In the genomic region with DNA sequence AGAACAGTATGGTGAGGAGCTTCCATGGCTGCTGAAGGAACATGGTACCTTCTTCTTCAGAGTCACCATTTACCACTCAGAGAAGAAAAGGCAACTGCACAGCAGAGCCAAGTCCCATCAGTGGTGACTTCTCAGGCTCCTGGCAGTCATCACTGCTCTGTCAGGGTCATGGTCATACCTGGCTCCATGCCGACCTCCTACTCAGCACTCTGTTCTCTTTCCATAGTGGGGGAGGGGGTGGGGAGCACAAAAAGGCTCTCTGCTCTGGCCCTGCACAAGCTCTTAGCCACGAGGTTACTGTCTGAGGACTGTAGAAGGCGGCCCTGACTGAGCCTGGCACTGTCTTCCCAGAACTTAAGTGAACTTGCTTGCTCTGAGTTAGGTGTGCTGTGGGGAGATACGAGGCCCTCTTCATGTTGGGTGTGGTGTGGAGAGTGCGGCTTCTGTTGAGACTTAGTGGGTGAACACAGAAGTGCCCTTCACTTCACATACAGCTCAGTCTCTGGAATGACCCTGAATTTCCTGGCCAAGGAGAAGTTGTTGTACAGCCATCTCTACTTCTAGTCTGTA, we compare ENCODE assay signal across 8 mouse cellular contexts. TPM values are rescaled to one million over a fixed set of nuclear protein-coding genes. Genes with fewer than 3 reads are reported as not detected.
DNase-seq lines count a peak whose midpoint lies in the region; ATAC-seq and TF ChIP-seq lines count a peak whose summit lies in the region.

No protein-coding gene starts in this region.

- H3K9ac ChIP-seq in forebrain, embryonic 11.5 days (ENCODE audit: low read length) = no peak overlapping the region
- H3K9ac ChIP-seq in forebrain, embryonic 15.5 days (replicated peaks) = no peak overlapping the region
- no peak overlapping the region for H3K9ac ChIP-seq in embryonic facial prominence, embryonic 13.5 days
- H3K9ac ChIP-seq in liver, adult 2 months (ENCODE audit: low read depth, low read length) = no peak overlapping the region

- WGBS in forebrain, embryonic 11.5 days = 85% methylated on average over 5 of the region's 5 CpGs
- WGBS in forebrain, embryonic 15.5 days = 93% methylated on average over 5 of the region's 5 CpGs
- 85% methylated on average over 5 of the region's 5 CpGs for WGBS in embryonic facial prominence, embryonic 13.5 days
- 52% methylated on average over 5 of the region's 5 CpGs for WGBS in liver, adult 2 months

- peak; percentile 29 for DNase-seq in forebrain, embryonic 11.5 days (ENCODE audit: low spot score)
- peak; percentile 68 for DNase-seq in adrenal gland, adult 8-10 months
- DNase-seq in liver, adult 2 months (ENCODE audit: extremely low read depth, low read depth, low spot score) = peak; percentile 76
- DNase-seq in gastrocnemius, postnatal 36 days = no peak
- DNase-seq in T-cell, adult 2 months (ENCODE audit: low spot score) = no peak
- DNase-seq in thymus, adult 18-20 months = no peak

- no peak overlapping the region for H3K27ac ChIP-seq in forebrain, embryonic 11.5 days (ENCODE audit: low read depth, low read length)
- H3K27ac ChIP-seq in forebrain, embryonic 15.5 days (replicated peaks) = no peak overlapping the region
- H3K27ac ChIP-seq in embryonic facial prominence, embryonic 13.5 days = peak overlapping the region; percentile 86
- no peak overlapping the region; the same call in 1 of the 2 replicates for H3K27ac ChIP-seq in liver, adult 2 months (replicated peaks; ENCODE audit: insufficient read depth, low read depth, low read length)

- no peak for ATAC-seq in forebrain, embryonic 11.5 days (replicated peaks; ENCODE audit: low FRiP score)
- ATAC-seq in forebrain, embryonic 15.5 days (replicated peaks) = no peak
- ATAC-seq in embryonic facial prominence, embryonic 13.5 days (ENCODE audit: insufficient number of reproducible peaks, insufficient read depth, low FRiP score, low TSS enrichment, low read depth) = no peak

- H3K4me1 ChIP-seq in forebrain, embryonic 11.5 days (replicated peaks; ENCODE audit: control insufficient read depth, insufficient read depth, low read length) = no peaks in the 10 kb centered on the region
- peaks cover 3% of the 10 kb centered on the region; the same call in 1 of the 2 replicates for H3K4me1 ChIP-seq in forebrain, embryonic 15.5 days
- peaks cover 26% of the 10 kb centered on the region for H3K4me1 ChIP-seq in embryonic facial prominence, embryonic 13.5 days
- peaks cover 13% of the 10 kb centered on the region for H3K4me1 ChIP-seq in liver, adult 2 months (ENCODE audit: control insufficient read depth, insufficient read depth, low read length)

- no peak for TF ChIP-seq POLR2A in liver, adult 2 months (IDR thresholded peaks at IDR 0.05; ENCODE audit: extremely low read depth, insufficient read depth, low read length)

- H3K27me3 ChIP-seq in forebrain, embryonic 11.5 days (ENCODE audit: control insufficient read depth, insufficient read depth, low read length) = no peaks in the 10 kb centered on the region
- H3K27me3 ChIP-seq in forebrain, embryonic 15.5 days = no peaks in the 10 kb centered on the region
- H3K27me3 ChIP-seq in embryonic facial prominence, embryonic 13.5 days = no peaks in the 10 kb centered on the region
- H3K27me3 ChIP-seq in liver, adult 2 months (ENCODE audit: control insufficient read depth, insufficient read depth, low read length) = no peaks in the 10 kb centered on the region

- H3K4me2 ChIP-seq in forebrain, embryonic 11.5 days (ENCODE audit: low read depth, low read length, severe bottlenecking) = no peak overlapping the region
- no peak overlapping the region for H3K4me2 ChIP-seq in forebrain, embryonic 15.5 days (replicated peaks)
- no peak overlapping the region for H3K4me2 ChIP-seq in embryonic facial prominence, embryonic 13.5 days

- H3K79me2 ChIP-seq in liver, adult 2 months (ENCODE audit: control insufficient read depth, insufficient read depth, low read length) = no peaks in the 10 kb centered on the region

- no peaks in the 10 kb centered on the region for H3K36me3 ChIP-seq in forebrain, embryonic 11.5 days (ENCODE audit: control insufficient read depth, insufficient read depth, low read length)
- H3K36me3 ChIP-seq in forebrain, embryonic 15.5 days = no peaks in the 10 kb centered on the region
- peaks cover 11% of the 10 kb centered on the region; the same call in 1 of the 2 replicates for H3K36me3 ChIP-seq in embryonic facial prominence, embryonic 13.5 days
- H3K36me3 ChIP-seq in liver, adult 2 months (ENCODE audit: control insufficient read depth, insufficient read depth, low read length) = no peaks in the 10 kb centered on the region

- H3K4me3 ChIP-seq in forebrain, embryonic 11.5 days (ENCODE audit: low read depth, low read length) = no peak overlapping the region
- no peak overlapping the region for H3K4me3 ChIP-seq in forebrain, embryonic 15.5 days
- H3K4me3 ChIP-seq in embryonic facial prominence, embryonic 13.5 days = no peak overlapping the region
- H3K4me3 ChIP-seq in liver, adult 2 months (ENCODE audit: insufficient read depth, low read depth, low read length) = no peak overlapping the region

- intact Hi-C loops in gastrocnemius, postnatal 36 days (cut with DNase I) = no loop called here

- H3K9me3 ChIP-seq in forebrain, embryonic 11.5 days (ENCODE audit: control insufficient read depth, low read length) = no peaks in the 10 kb centered on the region
- no peaks in the 10 kb centered on the region for H3K9me3 ChIP-seq in forebrain, embryonic 15.5 days
- no peaks in the 10 kb centered on the region for H3K9me3 ChIP-seq in embryonic facial prominence, embryonic 13.5 days

- no peak for TF ChIP-seq CTCF in liver, adult 2 months (IDR thresholded peaks at IDR 0.05; ENCODE audit: low read depth, low read length)

RNA-seq across cellular contexts. Expression of a gene that starts 24.2 kb away (rescaled TPM):
- 0.48 and 0.56 TPM in 2 replicates for polyA plus RNA-seq in forebrain, embryonic 11.5 days (2014; fragmentation: Nextera tagmentation; extraction: Ambion mirVana)
- 0.41 and 0.45 TPM in 2 replicates for polyA plus RNA-seq in forebrain, embryonic 15.5 days (2015; fragmentation: Nextera tagmentation; extraction: Ambion mirVana)
- under 1 TPM in 2 of 4 experiments, not detected in 2; 0.59 to 0.73 TPM for total RNA-seq in adrenal gland, adult 8-10 months (2022)
- polyA plus RNA-seq in embryonic facial prominence, embryonic 13.5 days (2015; fragmentation: Nextera tagmentation; extraction: Ambion mirVana) = 8.4 and 9.1 TPM in 2 replicates
- total RNA-seq in liver, adult 2 months (2014; rRNA removed) = 1.0 and 2.8 TPM in 2 replicates
- polyA plus RNA-seq in liver, adult 2 months (2012; rRNA removed) = 2.7 and 3.5 TPM in 2 replicates
- total RNA-seq in gastrocnemius, postnatal 36 days (2021) = under 1 TPM; 0.20 to 0.35 TPM

Comparison
In these comparisons a context has a peak if more than half of its experiments do, and no peak if none do; other contexts are left out.
1. DNase-seq: peak in forebrain, embryonic 11.5 days (single experiment), adrenal gland, adult 8-10 months (single experiment) and liver, adult 2 months (single experiment); none in gastrocnemius, postnatal 36 days (0 of 2), T-cell, adult 2 months (single experiment) and thymus, adult 18-20 months (0 of 2).